Mouse (Mus musculus) liver (tissue): Measurements from ENCODE around the gene Tenm2.

ENCODE experiments used
- DNase-seq: peaks from one replicate; pipeline ENCODE4 v3.0.0-alpha.2; 2020; ENCODE audit warnings: mixed read lengths

Gene Tenm2

GRCm38 (mm10) chr11:36263840-36264239 is 971.9 kb downstream of the Tenm2 start:
- DNase-seq = no peak

DNA sequence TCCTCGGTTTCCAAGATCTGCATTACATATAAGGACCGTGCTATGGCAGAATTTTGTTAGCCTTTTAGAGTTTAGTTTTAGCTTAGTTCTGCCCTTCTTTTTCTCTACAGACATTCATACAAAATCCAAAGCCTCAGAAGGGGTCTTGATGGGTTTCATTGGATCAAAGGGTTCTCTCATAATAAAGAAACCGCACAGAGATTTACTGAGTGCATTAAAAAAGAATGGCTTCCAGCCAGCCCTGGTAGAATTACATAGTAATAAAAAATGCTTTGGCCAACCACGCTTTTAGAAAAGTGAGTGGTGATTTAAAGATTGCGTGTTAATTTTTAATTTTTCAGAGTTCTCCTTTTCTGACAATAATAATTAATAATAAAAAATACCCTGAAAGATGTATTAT is 978.6 kb downstream of the Tenm2 start:
- DNase-seq = no peak

GRCm38 (mm10) chr11:36256747-36257146 is 979.0 kb downstream of the Tenm2 start:
- DNase-seq = no peak

DNA sequence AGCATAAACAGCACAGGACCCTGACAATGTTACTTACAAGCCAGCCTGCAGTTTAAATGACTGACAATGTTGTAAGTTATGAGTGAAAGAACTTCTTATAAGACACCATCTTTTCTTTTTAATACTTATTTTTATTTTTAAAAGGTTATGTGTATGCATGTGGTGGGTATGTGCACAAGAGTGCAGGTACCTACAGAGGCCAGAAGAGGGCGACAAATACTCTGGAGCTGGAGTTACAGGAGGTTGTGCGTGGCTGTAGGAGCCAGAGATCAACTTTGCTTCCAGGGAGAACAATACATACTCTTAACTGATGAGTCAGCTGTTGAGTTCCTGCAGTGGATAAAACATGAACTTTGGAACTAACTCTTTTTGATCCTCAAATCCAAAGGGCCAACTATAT is 981.7 kb downstream of the Tenm2 start:
- no peak for DNase-seq

DNA sequence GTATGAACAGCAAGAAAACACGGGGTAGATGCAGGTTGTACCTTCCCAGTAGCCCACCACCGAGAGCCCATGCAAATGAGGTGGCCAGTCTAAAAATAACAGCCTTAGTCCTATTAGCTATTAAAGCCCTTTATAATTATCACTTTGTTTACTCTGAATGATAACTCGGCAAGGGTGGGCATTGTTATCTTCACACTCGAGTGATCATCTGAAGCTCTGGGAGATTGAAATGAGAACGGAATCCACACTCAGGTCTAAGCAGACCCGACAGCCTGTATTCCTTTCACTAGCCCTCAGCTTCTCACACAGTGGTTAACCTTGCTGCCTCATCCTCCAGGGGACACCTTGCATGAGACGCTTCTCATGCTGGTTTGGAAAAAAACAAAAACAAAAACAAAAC is 985.7 kb downstream of the Tenm2 start:
- no peak for DNase-seq

GRCm38 (mm10) chr11:36246152-36246551 is 989.6 kb downstream of the Tenm2 start:
- DNase-seq = no peak

DNA sequence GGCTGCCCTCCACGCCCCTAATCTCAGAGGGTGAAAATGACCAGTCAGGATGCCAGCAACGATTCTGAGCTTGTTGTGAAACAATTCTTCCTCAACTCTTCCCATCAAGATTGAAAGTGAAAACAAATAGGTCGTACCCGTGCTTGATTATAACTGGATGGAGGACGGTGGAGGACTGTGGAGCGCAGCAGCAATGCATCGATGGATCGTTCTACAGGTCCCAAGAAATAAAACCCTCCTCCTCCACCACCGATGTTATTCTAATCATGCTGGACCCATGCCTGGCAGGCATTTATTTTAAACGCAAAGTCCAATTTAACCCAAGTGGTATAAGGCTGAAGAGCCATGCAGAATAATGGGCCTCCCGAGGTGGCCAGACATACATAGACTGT is 991.3 kb downstream of the Tenm2 start:
- DNase-seq = no peak

- no peak for DNase-seq
These were observed 991.8 kb downstream of the Tenm2 start for GRCm38 (mm10) chr11:36243747-36244490.

DNA sequence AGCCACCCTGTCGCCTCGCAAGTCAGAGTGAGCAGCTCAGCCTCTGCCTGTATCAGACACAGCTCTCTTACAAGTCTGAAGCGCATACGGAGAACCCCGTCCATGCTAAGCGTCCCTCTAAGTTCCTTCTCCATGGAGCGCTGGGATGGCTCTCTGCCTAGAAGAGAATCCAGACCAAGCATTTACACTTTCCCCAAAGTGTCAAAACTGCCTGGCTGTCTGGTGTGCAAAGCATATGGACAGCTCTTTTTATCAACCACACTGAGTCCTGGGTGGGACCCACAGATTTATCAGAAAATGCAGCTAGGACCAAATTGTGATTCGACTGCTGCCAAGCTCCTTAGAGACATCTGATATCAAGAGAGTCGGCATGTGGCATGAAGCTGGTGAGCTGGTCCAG is 996.9 kb downstream of the Tenm2 start:
- no peak for DNase-seq

DNA sequence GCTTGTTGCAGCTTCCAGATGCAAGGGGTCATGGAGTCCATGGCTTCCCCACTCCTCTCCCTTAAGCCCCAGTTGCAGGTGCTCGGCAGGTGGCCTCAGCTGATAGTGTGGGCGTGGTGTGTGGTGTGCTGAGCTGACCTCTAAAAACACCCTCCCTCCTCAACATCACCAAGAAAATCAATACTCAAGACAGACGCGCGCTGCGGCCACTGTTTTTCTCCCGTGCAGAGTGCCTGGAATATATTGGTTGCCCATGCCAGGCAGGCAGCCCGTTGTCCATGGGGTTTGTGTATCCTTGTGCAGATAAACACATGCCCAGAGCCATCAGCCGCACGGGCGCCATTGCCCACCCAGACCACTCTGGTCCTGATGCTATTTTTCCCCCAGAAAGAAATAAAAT is 1007.1 kb downstream of the Tenm2 start:
- no peak for DNase-seq

DNA sequence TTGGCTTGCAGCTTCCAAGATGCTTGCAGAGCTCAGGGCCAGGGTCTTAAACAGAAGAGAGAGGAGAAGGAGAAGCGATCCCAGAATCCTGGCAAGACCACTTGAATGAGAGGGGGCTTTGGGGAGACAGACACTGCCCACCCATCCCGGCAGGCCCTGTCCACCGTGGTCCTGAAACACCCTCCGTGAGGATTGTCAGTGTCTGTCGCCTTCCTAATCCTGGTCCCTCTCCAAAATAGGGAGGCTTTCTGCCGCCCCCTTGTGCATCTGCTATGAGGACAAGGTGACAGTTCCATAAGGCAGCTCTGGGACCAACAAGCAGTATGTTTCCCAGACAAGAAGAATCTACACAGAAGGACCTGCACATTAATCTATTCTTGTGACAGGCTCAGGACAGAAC is 1007.6 kb downstream of the Tenm2 start:
- no peak for DNase-seq

GRCm38 (mm10) chr11:36226061-36226460 is 1009.7 kb downstream of the Tenm2 start:
- no peak for DNase-seq

DNA sequence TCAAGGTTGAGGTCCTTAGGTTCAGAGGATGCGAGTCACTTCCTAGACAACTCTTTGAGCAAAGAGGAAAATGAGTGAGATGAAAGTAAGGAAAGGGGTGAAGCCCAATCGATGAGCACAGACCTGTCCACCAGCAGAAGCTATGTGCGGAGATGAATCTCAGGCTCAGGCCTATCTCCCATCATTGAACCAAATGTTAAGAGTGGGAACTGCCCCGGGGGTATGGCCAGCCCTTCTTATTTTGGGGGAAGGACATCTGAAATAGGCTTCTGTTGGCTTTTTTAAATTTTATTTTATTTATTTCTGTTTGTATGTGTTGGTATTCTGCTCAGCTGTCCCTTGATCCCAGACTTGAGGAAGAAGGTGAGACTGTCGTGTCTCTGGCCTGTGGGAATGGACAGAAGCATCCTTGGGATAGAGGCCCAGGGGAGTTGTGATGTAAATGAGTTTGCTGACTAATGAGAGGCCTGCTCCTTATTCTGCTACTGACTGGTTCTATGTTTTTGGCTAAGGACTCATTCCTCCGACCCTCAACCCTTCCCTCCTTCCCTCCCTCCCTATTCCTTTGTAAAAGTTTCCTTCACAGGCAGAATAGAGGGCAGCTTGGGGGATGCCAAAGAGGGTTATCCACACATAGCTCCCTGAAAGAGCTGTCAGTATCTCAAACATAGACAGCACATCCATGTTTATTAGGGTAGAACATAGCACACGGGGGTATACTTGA is 1011.9 kb downstream of the Tenm2 start:
- no peak for DNase-seq

GRCm38 (mm10) chr11:36222071-36222470 is 1013.7 kb downstream of the Tenm2 start:
- no peak for DNase-seq

GRCm38 (mm10) chr11:36221271-36221975 is 1014.3 kb downstream of the Tenm2 start:
- peak; percentile 61 for DNase-seq

DNA sequence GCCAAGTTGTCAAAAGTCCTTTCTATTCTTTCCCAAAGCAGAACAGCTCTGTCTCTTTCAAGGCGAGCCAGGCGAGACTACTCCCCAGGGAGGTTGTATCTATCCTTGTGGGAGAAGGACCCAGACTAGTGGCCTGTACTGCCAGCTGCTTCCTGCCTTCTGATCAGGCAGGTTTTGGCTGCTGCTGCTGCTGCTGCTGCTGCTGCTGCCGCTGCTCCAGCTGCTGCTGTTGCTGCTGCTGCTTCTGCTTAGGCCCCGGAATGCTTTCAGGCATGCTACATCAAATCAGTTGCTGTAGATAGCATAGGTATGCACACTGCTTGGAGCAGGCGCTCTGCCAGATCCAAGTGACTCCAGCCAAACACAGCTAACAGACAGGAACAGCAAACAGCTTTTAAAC is 1015.1 kb downstream of the Tenm2 start:
- no peak for DNase-seq

DNA sequence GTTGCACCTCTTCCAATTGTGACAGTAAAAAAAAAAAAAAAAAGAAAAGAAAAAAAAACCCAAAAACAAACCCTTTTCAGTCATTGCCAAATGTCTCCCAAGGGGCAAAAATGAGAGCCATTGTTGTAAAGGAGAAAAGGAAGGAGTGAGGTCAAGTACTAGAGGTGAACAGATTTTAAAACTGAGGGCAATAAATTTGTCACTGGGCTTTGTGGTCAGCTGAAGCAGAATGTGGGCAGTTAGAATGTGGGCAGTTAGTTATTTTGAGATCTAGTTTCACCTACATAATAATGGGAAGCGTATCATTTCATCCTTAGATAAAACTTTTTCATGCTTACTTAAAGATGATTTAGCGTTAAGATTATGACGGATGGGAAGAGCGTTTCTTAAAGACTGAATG is 1016.2 kb downstream of the Tenm2 start:
- no peak for DNase-seq

GRCm38 (mm10) chr11:36214589-36214988 is 1021.2 kb downstream of the Tenm2 start:
- no peak for DNase-seq

DNA sequence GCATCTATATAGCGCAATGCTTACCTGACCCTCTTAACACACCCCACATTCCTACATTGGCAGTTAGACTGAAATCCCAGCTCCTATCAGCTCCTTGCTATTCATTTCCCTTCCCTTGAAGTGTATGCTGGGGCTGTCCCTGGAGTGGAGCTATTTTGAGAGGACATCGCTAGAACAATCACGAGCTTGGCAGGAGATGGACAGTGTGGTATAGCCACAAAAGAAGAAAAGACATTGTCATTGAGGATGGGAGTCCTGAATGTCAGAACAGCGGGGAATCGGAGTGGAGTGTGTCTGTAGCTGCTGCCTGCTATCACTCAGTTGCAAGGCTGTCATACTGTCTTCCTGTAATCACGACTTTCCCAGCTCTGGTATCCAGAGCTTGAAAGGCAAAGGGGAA is 1031.4 kb downstream of the Tenm2 start:
- no peak for DNase-seq

GRCm38 (mm10) chr11:36203896-36204295 is 1031.9 kb downstream of the Tenm2 start:
- DNase-seq = no peak

GRCm38 (mm10) chr11:36194348-36194747 is 1041.4 kb downstream of the Tenm2 start:
- no peak for DNase-seq

- no peak for DNase-seq
These were observed 1059.7 kb downstream of the Tenm2 start for GRCm38 (mm10) chr11:36176106-36176505.

- no peak for DNase-seq
These were observed 1062.6 kb downstream of the Tenm2 start for GRCm38 (mm10) chr11:36173076-36173690.
